Mouse (Mus musculus): ENCODE measurements around the gene Gm6993. TPM values are rescaled to one million over a fixed set of nuclear protein-coding genes. Genes with fewer than 3 reads are reported as not detected.

Gene Gm6993
- total RNA-seq (2015; ENCODE audit: low replicate concordance) (not detected in 2 replicates), total RNA-seq (2017; ENCODE audit: low replicate concordance) (not detected in 2 replicates)

- ATAC-seq (replicated peaks; ENCODE audit: low FRiP score, poor library complexity, severe bottlenecking), result no peak
These were observed at the start of gene Gm6993 for GRCm38 (mm10) chr12:31240470-31240869. Gene Gm6993, plus strand, starts transcription at chr12:31240770.

GRCm38 (mm10) chr12:31191329-31191954 is 49.1 kb upstream of the Gm6993 start:
- no peak for ATAC-seq (replicated peaks; ENCODE audit: low FRiP score, poor library complexity, severe bottlenecking)

DNA sequence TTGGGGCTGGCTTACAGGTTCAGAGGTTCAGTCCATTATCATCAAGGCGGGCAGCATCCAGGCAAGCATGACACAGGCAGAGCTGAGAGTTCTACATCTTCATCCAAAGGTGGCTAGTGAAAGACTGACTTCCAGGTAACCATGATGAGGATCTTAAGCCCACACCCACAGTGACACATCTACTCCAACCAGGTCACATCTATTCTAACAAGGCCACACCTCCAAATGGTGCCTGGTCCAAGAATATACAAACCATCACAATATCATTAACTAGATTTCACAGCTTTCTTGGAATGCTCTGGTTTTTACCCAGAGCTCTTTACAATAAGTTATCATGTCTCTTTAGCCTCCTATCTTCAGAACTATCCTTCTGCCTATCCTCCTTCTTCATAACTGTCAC is 38.1 kb upstream of the Gm6993 start:
- ATAC-seq (replicated peaks; ENCODE audit: low FRiP score, poor library complexity, severe bottlenecking), result no peak

GRCm38 (mm10) chr12:31203746-31204455 is 36.7 kb upstream of the Gm6993 start:
- ATAC-seq (replicated peaks; ENCODE audit: low FRiP score, poor library complexity, severe bottlenecking), result no peak

DNA sequence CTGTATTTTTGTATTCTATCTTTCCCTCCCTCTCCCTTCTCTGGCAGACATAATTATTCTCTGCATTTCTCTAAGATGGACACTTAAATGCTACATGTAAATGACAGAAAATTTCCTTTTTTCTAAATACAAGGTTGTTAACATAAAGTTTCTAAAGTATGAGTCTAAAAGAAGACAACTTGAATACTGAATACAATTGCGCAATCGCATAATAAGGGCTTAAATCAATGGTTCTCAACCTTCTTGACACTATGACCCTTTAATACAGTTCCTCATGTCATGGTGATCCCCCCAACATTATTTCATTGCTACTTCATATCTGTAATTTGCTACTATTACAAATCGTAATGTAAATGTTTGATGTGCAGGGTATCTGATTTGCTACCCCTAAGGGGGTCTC is 35.7 kb upstream of the Gm6993 start:
- no peak for ATAC-seq (replicated peaks; ENCODE audit: low FRiP score, poor library complexity, severe bottlenecking)

DNA sequence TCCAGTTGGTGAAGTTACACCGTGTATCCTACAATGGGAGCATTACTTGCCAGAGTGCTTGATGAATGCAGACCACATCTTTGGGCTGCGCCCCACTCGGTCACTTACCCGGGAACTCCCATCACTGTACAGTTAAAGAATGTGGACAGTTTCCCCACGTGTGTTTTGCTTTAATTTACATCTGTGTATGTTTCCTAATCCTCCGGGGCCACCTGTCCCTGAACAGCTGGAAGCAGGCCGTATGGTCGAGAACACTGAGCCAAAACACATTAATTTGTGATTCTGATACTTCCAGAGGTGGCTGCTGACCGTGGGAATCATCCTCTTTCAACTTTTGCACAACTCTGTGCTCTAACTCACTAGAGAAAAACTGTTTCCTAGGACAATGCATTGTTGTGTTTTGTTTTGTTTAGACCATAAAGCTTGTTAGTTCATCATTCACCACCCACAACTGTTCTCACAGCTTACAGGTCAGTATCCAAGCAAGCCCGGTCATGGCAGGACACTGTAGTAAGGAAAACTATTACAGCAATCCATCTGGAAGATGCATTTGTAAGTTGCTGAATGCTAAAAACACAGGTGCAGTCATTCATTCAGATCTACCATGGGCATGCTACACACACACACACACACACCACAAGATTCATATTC is 34.5 kb upstream of the Gm6993 start:
- no peak for ATAC-seq (replicated peaks; ENCODE audit: low FRiP score, poor library complexity, severe bottlenecking)

- ATAC-seq (replicated peaks; ENCODE audit: low FRiP score, poor library complexity, severe bottlenecking), result no peak
These were observed 31.8 kb upstream of the Gm6993 start for GRCm38 (mm10) chr12:31208766-31209165.

DNA sequence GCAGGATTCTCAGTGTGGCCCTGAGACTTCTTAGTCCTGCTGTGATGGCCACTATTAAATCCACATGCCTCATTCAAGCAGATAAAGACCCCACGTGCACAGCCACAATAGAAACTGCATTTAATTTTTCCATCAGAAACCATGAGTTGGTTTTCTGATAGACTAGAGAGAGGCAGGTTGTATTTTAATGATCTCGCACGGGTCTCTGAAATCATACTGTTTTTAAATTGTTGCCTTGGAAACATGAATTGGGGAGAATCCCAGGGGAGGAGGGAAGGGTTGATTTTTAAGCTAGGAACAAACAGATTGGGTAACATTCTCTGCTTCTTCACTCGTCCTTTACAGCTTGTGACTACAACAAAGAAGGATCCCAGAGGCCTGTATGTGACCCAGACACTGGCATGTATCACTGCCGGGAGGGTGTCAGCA is 31.2 kb upstream of the Gm6993 start:
- no peak for ATAC-seq (replicated peaks; ENCODE audit: low FRiP score, poor library complexity, severe bottlenecking)

- no peak for ATAC-seq (replicated peaks; ENCODE audit: low FRiP score, poor library complexity, severe bottlenecking)
These were observed 27.0 kb upstream of the Gm6993 start for GRCm38 (mm10) chr12:31213556-31213955.

DNA sequence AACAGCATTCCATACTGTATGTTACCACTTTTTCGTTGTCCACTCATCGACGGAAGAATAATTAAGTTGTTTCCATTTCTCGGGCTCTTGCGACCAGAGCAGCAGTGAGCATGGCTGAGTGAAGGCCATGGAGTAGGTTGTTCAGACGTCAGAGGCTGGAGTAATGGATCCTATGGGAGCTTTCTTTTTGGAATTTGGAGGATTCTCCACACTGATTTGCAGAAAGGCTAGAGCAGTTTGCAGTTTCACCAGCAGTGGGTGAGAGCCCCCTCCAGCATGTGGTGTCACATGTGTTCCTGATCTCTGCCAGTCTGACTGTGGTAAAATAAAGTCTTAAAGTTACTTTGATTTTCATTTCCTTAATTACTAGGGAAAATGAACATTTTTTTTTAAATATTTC is 25.6 kb upstream of the Gm6993 start:
- ATAC-seq (replicated peaks; ENCODE audit: low FRiP score, poor library complexity, severe bottlenecking), result no peak

DNA sequence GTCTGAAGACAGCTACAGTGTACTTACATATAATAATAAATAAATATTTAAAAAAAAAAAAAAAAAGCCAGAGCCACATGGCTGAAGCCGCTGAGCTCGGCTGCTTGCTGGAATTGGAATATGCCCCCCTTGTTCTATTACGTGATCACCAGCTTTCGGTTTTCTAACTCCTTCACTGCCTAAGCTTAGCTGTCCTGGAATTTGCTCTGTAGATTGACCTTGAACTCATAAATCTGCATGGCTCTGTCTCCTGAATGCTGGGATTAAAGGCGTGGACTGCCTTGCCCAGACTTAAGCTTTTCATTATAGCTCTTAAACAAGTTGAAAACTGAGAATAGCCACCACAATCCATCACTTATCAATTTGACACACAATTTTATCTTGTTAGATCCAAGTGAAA is 23.3 kb upstream of the Gm6993 start:
- ATAC-seq (replicated peaks; ENCODE audit: low FRiP score, poor library complexity, severe bottlenecking), result no peak

- ATAC-seq (replicated peaks; ENCODE audit: low FRiP score, poor library complexity, severe bottlenecking), result no peak
These were observed 21.8 kb upstream of the Gm6993 start for GRCm38 (mm10) chr12:31218774-31219173.

DNA sequence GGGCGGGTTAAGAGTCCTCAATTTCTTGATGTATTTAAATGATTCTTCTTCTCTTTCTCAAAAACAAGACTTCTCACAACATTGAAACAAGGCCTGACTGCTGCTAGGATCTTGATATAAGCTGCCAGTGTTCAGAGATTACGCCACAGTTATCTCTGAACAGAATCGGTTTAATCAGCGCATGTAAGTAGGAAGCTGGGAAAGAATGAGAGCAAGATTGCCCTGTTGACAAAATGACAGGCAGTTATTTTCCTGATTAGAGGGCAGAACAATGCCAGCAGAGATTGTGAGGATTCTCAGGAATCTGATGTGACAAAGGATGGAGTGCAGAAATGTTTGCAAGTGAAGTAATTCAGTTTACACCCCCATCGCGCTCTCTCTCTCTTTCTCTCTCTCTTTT is 19.0 kb upstream of the Gm6993 start:
- no peak for ATAC-seq (replicated peaks; ENCODE audit: low FRiP score, poor library complexity, severe bottlenecking)

DNA sequence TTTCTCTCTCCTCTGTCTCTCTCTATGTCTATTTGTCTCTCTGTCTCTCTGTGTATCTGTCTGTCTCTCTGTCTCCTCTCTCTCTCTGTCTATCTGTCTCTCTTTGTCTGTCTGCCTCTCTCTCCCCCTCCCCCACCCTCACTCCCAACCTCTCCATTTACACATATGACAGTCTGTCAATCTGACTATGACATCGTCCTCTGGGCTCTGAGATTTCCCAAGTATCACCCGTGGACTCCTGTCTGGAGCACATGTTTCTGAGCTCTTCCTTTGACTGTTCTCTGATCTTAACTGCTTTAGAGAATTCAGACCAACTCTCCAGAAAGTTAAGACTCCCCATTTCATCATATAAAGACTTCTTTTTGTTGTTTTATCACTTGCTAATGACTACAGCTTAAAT is 18.3 kb upstream of the Gm6993 start:
- ATAC-seq (replicated peaks; ENCODE audit: low FRiP score, poor library complexity, severe bottlenecking), result no peak

DNA sequence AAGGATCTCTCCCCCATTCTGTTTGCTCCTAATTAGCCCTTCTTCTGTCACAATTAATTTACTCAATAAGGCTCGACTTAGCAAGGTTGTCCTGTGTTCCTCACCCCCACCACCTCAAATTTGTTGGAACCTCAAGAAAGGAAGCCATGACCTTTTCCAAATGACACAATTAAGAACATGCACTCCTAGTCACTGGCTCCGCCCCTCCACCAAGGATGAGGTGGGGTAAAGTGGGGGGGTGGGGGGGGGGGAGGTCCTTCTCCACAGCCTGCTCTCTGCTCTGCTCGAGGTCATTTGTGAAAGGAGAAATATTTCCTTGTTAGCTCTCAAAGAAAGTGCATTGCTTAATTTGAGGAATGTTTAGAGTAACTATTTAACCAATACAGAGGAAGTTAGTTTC is 17.8 kb upstream of the Gm6993 start:
- ATAC-seq (replicated peaks; ENCODE audit: low FRiP score, poor library complexity, severe bottlenecking), result no peak

GRCm38 (mm10) chr12:31225451-31225850 is 15.1 kb upstream of the Gm6993 start:
- ATAC-seq (replicated peaks; ENCODE audit: low FRiP score, poor library complexity, severe bottlenecking), result no peak

GRCm38 (mm10) chr12:31227167-31227566 is 13.4 kb upstream of the Gm6993 start:
- ATAC-seq (replicated peaks; ENCODE audit: low FRiP score, poor library complexity, severe bottlenecking), result no peak

DNA sequence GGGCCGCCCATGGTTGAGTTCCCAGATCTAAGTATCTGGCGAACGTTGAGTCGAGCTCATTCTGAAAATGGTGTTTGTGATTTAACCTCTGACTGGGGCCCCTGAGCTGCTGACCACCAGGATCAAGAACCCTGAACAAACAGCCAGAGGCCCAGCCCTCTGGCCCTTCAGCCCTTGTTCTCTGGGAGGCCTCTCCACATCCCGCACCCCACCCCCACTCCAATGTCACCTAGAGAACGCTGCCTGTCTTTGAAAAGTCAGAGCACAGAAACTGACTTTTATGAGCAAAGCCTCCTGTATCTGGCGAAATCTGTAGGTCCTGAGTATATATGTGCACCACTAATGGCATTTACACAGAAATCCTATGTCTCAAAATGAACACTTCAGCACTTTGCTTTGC is 11.7 kb upstream of the Gm6993 start:
- no peak for ATAC-seq (replicated peaks; ENCODE audit: low FRiP score, poor library complexity, severe bottlenecking)

DNA sequence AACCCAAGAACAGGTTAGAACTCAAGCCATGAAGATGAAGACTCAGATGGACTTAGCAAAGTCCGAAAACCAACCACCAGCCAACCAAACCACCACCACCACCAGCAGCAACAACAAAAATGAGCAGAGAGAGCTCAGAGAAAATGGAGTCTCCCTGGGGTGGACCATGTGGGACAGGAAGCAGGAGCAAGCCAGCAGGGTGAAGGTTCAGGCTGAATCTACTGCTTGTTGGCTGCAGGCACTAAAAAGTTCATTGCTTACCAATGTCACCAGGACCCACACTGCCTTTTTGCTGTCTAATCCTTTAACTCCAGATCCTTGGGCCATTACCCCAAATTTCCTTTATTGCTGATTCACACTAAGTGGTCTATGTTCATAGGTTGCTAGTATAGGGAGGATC is 7.9 kb upstream of the Gm6993 start:
- ATAC-seq (replicated peaks; ENCODE audit: low FRiP score, poor library complexity, severe bottlenecking), result no peak

DNA sequence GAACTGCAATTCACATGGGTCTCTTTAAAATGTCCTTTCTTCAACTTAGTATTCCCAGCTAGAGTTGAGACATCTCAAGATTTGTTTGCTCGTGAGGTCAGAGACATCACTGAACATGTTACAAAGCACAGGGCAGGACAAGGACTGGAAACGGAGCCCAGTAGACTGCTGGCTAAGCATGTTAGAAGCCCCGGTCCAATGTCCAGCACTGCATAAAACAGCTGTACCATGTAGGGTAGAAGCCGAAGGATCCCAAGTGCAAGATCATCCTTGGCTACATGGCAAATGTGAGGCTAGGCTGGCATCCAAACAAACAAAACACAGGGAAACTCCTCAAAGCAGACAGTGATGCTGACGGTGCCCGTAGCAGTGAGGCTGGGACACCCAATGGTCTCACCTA is 5.6 kb upstream of the Gm6993 start:
- no peak for ATAC-seq (replicated peaks; ENCODE audit: low FRiP score, poor library complexity, severe bottlenecking)

Measured in erythroid progenitor cell, adult 5-6 weeks (primary cell).